Mouse (Mus musculus): ENCODE measurements around the gene Actr1a.

The Actr1a gene

DNA sequence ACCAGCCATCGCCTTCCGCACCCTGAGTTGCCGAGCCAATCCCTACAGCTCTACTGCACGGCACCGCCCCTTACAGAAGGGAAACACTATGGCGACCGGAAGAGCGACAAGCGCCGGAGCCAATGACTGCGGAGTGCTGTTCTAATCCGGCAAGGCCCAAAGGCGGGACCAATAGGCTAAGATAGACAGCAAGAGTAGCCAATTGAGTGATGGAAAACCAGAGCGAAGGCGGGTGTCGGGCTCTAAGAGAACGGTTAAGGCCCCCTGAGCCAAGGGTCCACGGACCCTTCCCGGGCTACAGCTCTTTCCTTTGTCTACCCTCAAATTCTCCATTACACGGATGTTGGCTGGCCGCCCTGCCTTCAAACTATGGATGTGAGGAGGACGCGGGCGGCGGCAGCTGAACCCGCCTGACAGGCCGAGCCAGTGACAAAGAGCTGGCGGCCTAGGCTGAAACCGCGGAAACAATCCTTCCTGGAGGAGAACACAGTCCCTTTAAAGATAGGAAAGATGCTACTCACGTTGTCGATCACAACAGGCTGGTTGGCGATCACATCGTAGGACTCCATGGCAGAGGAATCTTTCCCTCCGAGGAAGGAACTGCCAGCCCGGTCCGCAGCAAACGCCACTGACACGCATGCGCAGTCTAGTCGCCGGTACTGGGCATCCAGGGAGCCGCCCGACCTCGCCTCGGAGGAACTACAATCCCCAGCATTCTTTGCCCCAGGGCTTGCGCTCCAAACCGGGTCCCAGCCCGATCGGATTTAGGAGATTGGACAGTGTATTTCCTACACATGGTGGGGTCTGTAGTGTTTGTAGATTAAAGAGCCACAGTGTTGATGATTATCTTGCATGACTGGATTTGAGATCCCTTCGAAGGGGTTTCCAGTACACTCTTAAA lies at the start of gene Actr1a:
Gene Actr1a, minus strand, starts transcription at position 640 of the 901 bp plus-strand sequence.
- DNase-seq (ENCODE audit: low read depth, low spot score): peak; percentile 100

DNA sequence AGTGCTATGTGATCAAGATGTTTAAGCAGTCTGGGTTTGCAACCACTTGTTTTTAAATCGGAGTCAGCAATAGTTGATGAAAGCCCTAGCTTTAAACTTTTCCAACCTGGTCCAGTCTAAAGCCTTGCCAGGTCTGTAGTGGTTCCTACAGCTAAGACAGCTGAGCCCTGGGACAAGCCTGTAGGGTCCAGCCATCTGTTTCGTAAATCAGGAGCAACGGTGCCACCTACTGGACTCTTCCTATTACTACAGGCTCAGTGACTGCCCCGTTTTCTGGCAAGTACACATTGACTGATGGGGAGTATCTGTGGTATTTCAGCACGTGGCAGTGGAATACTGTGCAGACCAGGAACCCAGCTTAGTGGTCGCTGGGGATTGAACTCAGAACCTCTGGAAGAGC lies 48.7 kb upstream of the Actr1a start:
- peak; percentile 65 for DNase-seq (ENCODE audit: low read depth, low spot score)

DNA sequence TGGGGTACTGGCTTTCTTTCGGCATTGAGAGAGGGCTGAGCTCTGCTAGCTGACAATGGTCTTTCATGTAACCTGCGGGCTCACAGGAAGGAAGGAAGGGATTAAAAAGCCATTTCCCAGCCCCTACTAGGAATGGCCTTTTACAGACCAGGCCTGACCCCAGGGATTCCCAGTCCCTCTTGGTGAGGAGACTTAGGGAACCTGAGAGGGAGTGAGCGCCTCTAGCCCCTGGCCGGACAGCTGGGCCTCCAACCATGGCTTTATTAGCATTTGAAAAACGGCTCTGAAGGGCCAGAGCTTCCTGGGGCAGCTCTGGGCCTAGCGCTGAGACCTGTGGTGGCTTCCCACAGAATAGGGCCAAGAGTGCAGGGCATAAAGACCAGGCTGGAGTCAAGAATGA lies 48.0 kb upstream of the Actr1a start:
- DNase-seq (ENCODE audit: low read depth, low spot score): no peak

DNA sequence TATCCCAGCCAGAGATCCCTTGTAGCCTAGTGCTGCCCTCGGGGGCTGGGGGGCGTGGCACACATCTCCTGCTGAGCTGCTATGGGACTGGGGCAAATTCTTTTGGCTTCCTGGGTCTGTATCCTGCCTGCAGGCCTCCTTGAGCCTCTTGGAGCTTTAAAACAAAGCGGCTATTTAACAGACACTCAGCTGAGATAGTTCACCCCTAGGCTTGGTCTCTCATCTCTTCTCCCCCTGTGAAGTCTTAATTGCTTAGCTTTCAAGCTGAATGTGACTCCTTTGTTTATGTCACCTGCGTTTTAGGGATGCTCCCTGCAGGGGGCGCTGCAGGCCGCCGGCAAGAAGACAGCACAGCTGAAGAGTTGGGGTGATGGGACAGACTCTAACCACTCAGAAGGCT lies 39.9 kb upstream of the Actr1a start:
- no peak for DNase-seq (ENCODE audit: low read depth, low spot score)

DNA sequence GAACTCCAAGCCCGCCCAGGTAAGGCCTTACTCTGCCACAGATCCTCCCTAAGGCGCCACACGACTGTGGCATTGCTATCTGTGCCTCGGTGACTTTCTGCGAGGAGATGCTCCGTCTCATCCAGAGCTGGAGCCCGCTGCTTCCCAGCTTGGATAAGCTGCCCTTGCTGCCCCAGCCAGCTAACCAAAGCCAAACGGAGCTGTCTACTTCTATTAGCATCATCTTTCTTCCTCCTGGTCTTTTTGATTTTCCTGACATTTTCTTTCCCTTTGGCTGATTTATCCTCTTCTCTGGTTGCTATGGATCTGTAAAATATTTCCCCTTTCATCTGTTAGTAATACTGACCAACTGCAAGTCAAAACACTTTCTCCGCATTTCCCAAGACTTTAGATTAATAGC lies 39.0 kb upstream of the Actr1a start:
- DNase-seq (ENCODE audit: low read depth, low spot score): no peak

DNA sequence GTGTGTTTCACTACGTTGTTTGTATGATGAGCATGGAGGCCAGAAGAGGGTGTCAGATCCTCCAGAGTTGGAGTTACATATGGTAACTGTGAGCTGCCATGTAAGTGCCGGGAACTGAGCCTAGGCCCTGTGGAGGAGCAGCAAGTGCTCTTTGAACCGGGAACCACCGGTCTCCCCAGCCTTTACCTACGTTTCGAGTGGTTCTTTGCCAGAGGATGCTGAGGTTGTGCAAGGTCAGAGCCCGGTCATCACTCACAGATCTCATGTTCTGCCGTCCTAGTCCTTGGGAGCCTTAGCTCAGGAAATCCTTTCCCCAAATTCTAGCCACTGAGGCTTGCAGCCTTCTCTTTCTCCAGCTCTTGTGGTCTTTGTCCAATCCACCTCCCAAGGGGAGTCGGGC lies 38.6 kb upstream of the Actr1a start:
- no peak for DNase-seq (ENCODE audit: low read depth, low spot score)

DNA sequence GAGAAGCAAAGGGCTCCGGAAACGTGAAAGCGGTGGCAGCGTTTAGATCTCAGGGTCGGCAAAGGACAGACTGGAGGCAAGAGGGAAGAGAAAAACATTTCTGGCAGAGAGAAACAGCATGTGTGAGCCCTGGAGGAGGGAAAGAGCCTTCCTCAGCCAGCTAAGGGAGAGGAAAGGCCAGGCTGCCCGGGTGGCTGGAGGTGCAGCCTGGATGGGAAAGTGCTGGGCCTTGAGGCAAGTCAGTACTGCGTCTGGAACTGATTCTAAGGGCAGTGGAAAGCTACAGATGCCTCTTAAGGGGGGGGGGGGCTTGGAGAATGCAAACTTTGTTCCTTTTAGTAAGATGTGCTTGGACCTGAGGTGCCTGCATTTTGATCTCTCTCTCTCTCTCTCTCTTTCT lies 38.2 kb upstream of the Actr1a start:
- DNase-seq (ENCODE audit: low read depth, low spot score): no peak

DNA sequence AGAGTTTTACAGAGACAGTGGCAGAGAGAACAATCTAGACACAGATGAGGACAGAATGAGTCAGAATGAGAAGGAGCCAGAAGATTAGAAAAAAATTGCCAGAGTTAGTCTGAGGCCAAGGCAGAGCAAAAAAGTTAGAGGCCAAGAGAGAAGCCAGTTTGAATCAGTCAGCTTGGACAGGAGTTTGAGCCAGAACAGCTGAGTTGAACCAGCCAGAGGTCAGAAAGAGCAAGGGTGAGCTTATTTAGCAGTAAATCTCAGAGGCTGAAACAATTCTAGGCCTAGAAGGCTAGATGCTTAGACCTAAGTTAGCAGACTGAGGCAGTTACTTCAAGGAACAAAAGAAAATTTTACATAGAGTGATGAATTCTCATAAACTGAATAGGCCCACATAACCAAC lies 33.7 kb upstream of the Actr1a start:
- DNase-seq (ENCODE audit: low read depth, low spot score): no peak

DNA sequence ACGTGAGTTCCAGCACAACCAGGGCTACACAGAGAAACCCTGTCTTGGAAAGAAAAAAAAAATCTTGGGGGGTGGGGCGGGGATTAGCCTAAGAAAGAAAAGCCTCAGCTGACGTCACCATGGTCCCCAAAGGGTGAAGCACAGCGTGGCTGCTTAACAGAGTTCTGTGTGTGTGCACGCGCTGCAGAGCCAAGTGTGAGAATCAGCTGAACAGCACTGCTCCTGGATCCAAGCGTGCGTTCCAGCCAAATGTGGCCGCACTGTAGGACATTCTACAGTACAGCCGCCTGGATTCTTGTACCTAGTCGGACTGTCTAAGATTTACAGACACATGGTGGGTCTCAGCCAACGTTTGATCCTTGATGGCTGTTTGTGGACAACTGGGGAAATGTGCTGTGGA lies 30.9 kb upstream of the Actr1a start:
- no peak for DNase-seq (ENCODE audit: low read depth, low spot score)

DNA sequence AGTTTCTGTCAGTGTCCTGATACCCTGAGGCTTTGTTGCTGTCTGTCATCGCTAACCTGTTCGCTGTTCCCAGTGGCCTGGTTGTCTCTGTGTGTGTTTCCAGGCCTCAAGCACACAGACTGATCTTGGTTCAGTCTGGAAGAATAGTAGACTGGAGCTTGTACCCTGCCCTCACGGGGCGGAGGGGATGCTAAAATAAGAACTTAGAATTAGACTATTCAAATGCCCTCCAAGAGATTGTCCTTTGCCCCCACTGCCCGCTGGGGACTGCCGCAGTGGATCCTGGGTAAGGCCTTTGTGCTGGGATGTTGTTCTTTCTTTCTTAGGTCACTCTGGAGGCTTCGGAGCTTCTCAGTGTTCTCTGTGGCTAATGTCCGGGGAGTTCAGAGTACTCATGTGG lies 29.7 kb upstream of the Actr1a start:
- no peak for DNase-seq (ENCODE audit: low read depth, low spot score)

DNA sequence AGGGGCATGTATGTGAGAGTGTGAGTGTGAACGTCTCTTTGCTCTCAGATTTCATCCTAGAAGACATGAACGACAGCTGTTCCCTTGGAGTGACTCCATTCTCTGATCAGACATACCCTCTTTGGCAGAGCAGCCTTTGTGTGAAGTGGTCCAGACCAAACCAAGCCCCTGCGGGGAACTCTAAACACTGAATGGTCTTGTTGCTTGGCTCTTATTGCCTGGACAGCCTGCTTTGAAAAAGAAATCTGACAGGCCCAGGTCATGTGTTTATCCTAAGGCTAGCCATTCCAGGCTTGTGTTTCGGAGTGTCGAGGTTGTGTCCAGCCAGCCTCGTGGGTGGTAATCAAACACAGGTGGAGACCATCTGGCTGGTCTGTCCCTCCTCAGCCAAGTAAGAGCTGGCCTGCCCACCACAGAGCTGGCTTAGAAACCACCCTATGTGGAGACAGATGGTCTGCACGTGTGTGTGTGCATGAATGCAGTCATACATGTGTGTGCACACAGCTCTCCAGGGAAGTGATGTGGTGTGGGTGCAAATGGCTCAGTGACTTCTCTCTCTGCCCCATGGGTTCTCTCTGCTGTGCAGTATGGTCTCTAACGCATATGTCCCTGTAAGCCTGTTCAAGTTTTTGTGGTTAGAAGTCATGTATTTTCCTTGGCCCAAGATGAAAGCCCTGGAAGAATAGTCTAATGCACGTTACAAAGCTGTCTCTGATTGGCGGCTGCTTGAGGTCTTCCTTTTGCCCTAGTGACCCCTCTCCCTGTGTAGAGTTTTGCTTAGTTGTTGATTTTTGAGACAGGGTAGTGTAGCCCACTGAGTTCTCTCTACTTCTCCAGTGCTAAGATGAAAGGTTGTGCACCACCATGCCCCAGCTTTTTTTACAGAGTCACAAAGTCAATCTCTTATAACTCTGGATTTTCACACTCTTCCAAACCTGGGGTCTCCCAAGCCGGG lies 27.1 kb upstream of the Actr1a start:
- no peak for DNase-seq (ENCODE audit: low read depth, low spot score)

DNA sequence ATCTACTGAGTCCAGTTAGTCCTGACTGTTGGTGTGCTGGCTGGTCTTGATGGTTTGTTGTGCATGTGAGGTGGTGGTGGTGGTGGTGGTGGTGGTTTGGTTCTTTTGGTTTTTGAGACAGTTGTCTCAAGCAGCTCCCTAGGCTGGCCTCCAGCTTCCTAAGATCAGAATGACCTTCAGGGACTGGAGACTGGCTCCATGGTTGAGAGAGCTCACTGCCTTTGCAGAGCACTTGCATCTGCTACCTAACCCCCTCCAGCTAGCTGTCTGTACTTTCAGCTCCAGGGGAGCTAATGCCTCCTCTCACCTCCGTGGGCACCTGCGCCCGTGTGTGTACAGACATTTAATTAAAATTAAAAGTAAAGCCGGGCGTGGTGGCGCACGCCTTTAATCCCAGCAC lies 24.9 kb upstream of the Actr1a start:
- DNase-seq (ENCODE audit: low read depth, low spot score): no peak

DNA sequence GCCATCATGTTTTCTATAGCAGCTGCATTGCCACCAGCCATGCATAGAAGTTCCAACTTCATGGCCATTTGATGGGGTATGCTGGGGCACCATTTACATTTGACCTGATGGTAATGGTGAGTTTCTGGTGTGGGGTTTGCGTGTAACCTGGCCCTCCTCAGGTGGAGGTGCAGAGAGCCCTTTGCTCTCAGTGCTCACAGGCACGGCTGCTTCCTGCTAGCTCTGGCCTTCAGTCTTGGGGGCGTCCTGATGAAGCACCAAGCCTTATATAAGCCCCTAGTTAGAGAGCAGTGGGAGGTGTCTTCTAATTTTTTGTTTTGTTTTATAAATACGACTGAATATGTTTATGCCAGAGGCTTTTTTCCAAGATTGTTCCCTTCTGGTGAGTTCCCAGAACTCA lies 22.5 kb upstream of the Actr1a start:
- no peak for DNase-seq (ENCODE audit: low read depth, low spot score)

DNA sequence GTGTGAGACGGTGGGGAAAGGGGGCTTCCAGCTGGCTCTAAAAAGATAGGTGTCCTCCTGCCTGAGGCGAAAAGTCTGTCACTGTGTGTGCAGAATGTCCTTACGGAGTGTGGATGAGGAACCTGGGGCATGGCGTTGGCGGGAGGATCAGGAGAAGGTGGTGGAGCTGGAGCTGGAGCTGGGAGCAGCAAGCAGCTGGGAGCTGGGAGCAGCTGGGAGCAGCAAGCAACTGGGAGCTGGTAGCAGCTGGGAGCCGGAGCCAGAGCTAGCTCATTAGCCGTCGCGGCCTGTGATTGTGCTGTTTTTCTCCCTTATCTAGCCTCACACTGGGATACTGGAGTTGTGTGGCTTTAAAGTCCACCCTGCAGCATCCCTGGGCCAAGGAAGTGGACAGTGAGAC lies 20.7 kb upstream of the Actr1a start:
- no peak for DNase-seq (ENCODE audit: low read depth, low spot score)

DNA sequence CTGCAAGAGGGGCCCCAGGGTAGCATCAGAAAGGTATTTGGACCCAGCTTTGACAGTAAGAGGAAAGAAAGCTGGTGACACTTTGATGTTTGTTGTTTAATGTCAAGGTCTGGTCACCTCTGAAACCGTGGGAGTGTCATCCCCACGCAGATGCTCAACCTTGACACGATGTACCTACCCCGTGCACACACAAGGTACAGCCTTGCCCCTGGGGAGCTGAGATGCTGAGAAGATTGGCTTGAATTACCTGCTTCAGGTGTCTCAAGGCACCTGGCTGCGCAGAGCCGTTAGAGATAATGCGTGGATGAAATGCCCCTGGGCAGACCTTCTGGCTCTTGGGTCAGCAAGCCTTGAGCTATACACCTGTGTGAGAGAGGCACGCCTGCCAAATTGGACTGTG lies 18.9 kb upstream of the Actr1a start:
- no peak for DNase-seq (ENCODE audit: low read depth, low spot score)

DNA sequence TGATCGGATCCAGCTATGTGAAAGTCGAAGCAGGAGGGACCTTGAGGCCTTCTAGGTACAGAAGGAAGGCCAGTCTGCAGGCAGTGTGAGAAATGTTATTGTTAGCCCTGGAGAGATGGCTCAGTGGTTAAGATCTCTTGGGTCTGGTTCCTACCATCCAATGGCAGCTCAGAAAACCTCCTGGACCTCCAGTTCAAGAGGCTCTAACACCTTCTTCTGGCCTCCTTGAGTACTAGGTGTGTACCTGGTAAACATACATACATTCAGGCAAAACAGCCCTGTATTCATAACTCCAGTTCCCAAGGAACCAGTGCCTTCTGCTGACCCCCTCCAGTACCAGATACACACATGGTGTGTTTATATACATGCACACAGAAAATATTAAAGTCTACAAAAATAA lies 18.4 kb upstream of the Actr1a start:
- no peak for DNase-seq (ENCODE audit: low read depth, low spot score)

DNA sequence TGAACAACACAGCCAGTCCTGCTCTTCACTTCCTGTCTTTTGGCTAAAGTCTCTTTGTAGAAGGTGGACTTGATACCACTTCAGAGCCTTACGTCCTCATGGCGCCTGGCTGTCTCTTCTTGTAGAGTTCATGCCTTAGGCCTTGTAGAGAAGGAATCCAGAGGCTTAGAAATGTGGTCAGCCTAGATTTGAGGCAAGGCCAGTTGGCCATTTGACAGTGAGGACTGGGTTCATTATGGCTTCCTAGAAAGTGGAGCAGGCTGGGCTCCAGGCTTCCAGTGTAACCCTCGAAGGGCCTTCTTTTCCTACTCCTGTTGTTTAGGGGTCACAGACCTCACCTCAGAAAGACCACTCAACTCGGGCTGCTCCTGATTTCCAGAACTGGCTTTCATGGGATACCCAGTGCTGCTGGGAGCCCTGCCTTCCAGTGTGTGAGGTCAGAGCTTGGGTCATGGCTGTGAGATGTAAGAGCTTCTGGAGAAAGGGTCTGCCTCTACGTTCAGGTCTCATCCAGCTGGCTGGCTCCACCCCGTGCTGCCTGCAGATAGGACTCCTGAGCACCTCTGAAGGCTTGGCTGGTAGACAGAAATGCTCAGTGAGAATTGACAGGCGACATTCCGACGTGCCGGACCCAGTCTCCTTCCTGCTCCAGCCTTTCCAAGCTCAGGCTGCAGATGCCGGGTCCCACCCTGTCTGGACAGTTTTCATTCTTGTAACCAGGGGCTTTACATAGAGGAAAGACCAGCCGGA lies 16.7 kb upstream of the Actr1a start:
- no peak for DNase-seq (ENCODE audit: low read depth, low spot score)

DNA sequence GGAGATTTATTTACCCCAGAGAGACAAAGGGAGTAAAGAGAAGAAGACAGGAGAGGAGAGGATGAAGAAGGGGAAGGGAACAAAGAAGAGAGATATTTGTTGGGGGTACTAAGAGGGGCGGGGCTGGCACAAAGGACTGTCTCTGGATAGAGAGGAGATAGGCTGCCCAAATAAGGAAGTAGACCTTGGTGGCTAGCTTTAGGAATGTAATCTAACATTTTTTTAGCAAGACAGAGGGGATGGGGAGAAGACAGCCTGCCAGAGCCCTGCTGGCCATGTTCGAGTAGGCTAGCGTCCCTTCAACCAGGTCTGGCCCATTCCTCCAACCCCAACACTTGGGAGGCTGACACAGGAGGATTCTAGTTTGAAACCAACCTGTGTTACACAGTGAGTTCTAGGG lies 14.0 kb upstream of the Actr1a start:
- DNase-seq (ENCODE audit: low read depth, low spot score): no peak

DNA sequence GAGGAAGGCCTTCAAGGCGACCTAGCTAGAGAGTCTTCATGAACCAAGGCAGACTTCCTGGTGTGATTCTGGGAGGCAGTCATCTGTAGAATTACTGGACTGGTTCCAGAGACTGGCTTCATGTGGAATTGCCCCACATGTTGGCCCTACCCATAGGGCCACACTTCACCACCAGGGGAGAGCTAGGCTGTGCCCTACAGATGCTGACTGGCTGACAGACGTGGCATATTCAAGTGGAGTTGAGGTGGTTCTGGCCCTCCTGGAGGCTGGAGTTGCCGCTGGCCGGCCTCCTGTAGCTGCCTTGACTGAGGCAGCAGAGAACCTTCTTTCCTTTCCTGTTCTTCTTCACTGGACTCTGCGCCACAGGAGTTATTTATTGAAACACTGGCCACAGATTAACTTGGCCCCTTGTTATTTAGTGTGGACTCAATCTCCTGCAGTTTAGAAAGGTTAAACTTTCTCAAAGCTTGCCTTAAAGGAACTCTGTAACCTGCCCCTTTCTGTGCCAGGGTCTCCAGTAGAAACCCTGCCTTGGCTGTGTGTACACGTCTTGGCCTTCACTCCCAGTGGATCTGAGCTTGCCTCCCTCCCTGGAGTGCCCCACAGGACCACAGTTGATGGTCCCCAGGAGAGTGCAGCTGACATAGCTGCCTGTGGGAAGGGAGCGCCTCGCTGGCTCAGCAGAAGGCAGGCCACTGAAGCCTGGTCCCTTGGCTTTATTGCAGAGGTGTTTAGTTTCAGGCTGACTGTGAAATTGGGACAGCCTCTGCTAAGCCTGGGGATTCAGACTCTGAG lies 11.2 kb upstream of the Actr1a start:
- DNase-seq (ENCODE audit: low read depth, low spot score): no peak

DNA sequence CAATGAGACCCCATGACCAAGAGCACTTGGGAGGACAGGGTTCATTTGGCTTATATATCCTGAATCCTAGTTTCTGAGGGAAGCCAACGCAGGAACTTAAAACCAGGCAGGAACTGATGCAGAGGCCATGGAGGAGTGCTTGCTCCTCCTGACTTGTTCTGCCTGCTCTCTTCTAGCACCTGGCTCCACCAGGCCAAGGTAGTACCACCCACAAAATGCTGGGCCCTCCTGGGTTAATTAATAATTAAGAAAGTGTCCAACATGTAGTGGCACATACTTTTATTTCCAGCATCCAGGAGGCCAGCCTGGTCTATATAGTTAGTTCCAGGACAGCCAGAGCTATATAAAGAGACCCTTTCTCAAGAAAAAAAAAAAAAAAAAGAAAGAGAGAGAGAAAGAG lies 8.5 kb upstream of the Actr1a start:
- DNase-seq (ENCODE audit: low read depth, low spot score): no peak

DNA sequence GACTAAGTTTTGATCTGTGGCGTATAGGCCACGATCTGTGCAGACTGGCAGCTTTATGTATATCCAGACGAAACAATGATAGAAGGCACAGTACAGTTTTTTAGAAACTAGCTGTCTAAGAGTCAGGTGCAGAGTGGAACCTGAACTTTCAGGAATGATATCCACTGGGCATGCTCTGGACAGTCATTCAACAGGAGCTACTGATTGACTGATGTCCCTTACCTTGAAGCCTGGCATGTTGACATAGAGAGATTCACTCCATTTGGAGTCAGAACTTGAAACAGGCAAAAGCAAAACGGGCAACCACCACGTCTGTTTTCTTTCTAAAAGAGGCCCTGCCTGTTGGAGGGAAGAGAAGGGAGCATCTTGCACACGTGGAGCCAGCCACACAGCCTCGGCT lies 5.0 kb upstream of the Actr1a start:
- no peak for DNase-seq (ENCODE audit: low read depth, low spot score)

Measured in c-Kit-negative CD71-positive TER-119-positive erythroid progenitor cells, embryonic 14.5 days (primary cell).